Comparison of ENCODE assay signal across 1 mouse cellular context in genomic region chr3:95858278-95858677, GRCm38 (mm10). TPM values are rescaled to one million over a fixed set of nuclear protein-coding genes. Genes with fewer than 3 reads are reported as not detected.
"Had no signal": no experiment of that assay in that cellular context is flagged by ENCODE, and none has a peak within 500 bp of the region (broad histone marks: within the 10 kb centered on the region; RNA-seq: fewer than 3 reads in every experiment).

No protein-coding gene starts in this region.

RNA-seq across cellular contexts. Expression of gene BC028528, which starts 33.5 kb away (rescaled TPM):
- polyA plus RNA-seq: erythroblast, embryonic 14.5 days had no signal
